Mouse (Mus musculus): ENCODE results near the gene Sh2d7.
A peak's percentile ranks its signal among the peaks of the same experiment; 100 is the strongest.

Sh2d7 gene

GRCm38 (mm10) chr9:54538684-54539083, at the start of gene Sh2d7:
Gene Sh2d7, plus strand, starts transcription at chr9:54538984.
- no peak for DNase-seq (ENCODE audit: low read depth, low spot score)

- no peak for DNase-seq (ENCODE audit: low read depth, low spot score)
Measured at GRCm38 (mm10) chr9:54489599-54489998, 49.2 kb upstream of the Sh2d7 start.

- no peak for DNase-seq (ENCODE audit: low read depth, low spot score)
Measured at GRCm38 (mm10) chr9:54490431-54490830, 48.4 kb upstream of the Sh2d7 start.

GRCm38 (mm10) chr9:54499291-54499690, 39.5 kb upstream of the Sh2d7 start:
- DNase-seq (ENCODE audit: low read depth, low spot score): no peak

GRCm38 (mm10) chr9:54499791-54500190, 39.0 kb upstream of the Sh2d7 start:
- DNase-seq (ENCODE audit: low read depth, low spot score): peak; percentile 2

- peak; percentile 5 for DNase-seq (ENCODE audit: low read depth, low spot score)
Measured at GRCm38 (mm10) chr9:54500832-54501452, 37.8 kb upstream of the Sh2d7 start.

GRCm38 (mm10) chr9:54501453-54502110, 37.2 kb upstream of the Sh2d7 start, which contains the start of gene Dmxl2:
Gene Dmxl2, minus strand, starts transcription at chr9:54501626.
- peak; percentile 65 for DNase-seq (ENCODE audit: low read depth, low spot score)

GRCm38 (mm10) chr9:54502111-54502495, 36.7 kb upstream of the Sh2d7 start:
- DNase-seq (ENCODE audit: low read depth, low spot score): no peak

GRCm38 (mm10) chr9:54502873-54503272, 35.9 kb upstream of the Sh2d7 start:
- DNase-seq (ENCODE audit: low read depth, low spot score): no peak

GRCm38 (mm10) chr9:54515991-54516390, 22.8 kb upstream of the Sh2d7 start:
- no peak for DNase-seq (ENCODE audit: low read depth, low spot score)

- no peak for DNase-seq (ENCODE audit: low read depth, low spot score)
Measured at GRCm38 (mm10) chr9:54518921-54519320, 19.9 kb upstream of the Sh2d7 start.

GRCm38 (mm10) chr9:54520286-54520685, 18.5 kb upstream of the Sh2d7 start:
- DNase-seq (ENCODE audit: low read depth, low spot score): no peak

GRCm38 (mm10) chr9:54527694-54528093, 11.1 kb upstream of the Sh2d7 start:
- DNase-seq (ENCODE audit: low read depth, low spot score): peak; percentile 28

- DNase-seq (ENCODE audit: low read depth, low spot score): no peak
Measured at GRCm38 (mm10) chr9:54529950-54530349, 8.8 kb upstream of the Sh2d7 start.

GRCm38 (mm10) chr9:54530836-54531235, 7.9 kb upstream of the Sh2d7 start:
- no peak for DNase-seq (ENCODE audit: low read depth, low spot score)

- no peak for DNase-seq (ENCODE audit: low read depth, low spot score)
Measured at GRCm38 (mm10) chr9:54531421-54531820, 7.4 kb upstream of the Sh2d7 start.

- DNase-seq (ENCODE audit: low read depth, low spot score): no peak
Measured at GRCm38 (mm10) chr9:54532926-54533325, 5.9 kb upstream of the Sh2d7 start.

- no peak for DNase-seq (ENCODE audit: low read depth, low spot score)
Measured at GRCm38 (mm10) chr9:54533975-54534374, 4.8 kb upstream of the Sh2d7 start.

- no peak for DNase-seq (ENCODE audit: low read depth, low spot score)
Measured at GRCm38 (mm10) chr9:54536236-54536635, 2.5 kb upstream of the Sh2d7 start.

- no peak for DNase-seq (ENCODE audit: low read depth, low spot score)
Measured at GRCm38 (mm10) chr9:54537030-54537429, 1.8 kb upstream of the Sh2d7 start.

- no peak for DNase-seq (ENCODE audit: low read depth, low spot score)
Measured at GRCm38 (mm10) chr9:54537480-54537879, 1.3 kb upstream of the Sh2d7 start.

- DNase-seq (ENCODE audit: low read depth, low spot score): no peak
Measured at GRCm38 (mm10) chr9:54538244-54538643, 540 bp upstream of the Sh2d7 start.

GRCm38 (mm10) chr9:54540801-54541200, 2.0 kb downstream of the Sh2d7 start:
- DNase-seq (ENCODE audit: low read depth, low spot score): no peak
